Mouse (Mus musculus): Measurements from ENCODE around the gene Mmp21.
"Not testable (repeated sequence)": the region's sequence is repeated elsewhere in the genome, so short reads cannot be mapped to it uniquely, and the experiment has no call there.

Gene Mmp21

GRCm38 (mm10) chr7:133679961-133680360 lies at the start of gene Mmp21:
TSS of gene Mmp21 (minus strand) at chr7:133680061.
- no peak for DNase-seq

GRCm38 (mm10) chr7:133729351-133729750 lies 49.5 kb upstream of the Mmp21 start:
- peak; percentile 46 for DNase-seq

- DNase-seq: no peak
These were observed 47.2 kb upstream of the Mmp21 start for GRCm38 (mm10) chr7:133727027-133727426.

- DNase-seq: no peak
These were observed 45.7 kb upstream of the Mmp21 start for GRCm38 (mm10) chr7:133725571-133725970.

GRCm38 (mm10) chr7:133724844-133725243 lies 45.0 kb upstream of the Mmp21 start:
- DNase-seq: no peak

GRCm38 (mm10) chr7:133720616-133721015 lies 40.8 kb upstream of the Mmp21 start:
- no peak for DNase-seq

GRCm38 (mm10) chr7:133718580-133718979 lies 38.7 kb upstream of the Mmp21 start:
- no peak for DNase-seq

GRCm38 (mm10) chr7:133715387-133715786 lies 35.5 kb upstream of the Mmp21 start:
- no peak for DNase-seq

GRCm38 (mm10) chr7:133707301-133707700 lies 27.4 kb upstream of the Mmp21 start:
- no peak for DNase-seq

GRCm38 (mm10) chr7:133703906-133704305 lies 24.0 kb upstream of the Mmp21 start:
- DNase-seq: no peak

GRCm38 (mm10) chr7:133702333-133702732 lies 22.5 kb upstream of the Mmp21 start:
- DNase-seq: no peak

- DNase-seq: no peak
These were observed 21.5 kb upstream of the Mmp21 start for GRCm38 (mm10) chr7:133701366-133701765.

GRCm38 (mm10) chr7:133699885-133700284 lies 20.0 kb upstream of the Mmp21 start:
- DNase-seq: no peak

GRCm38 (mm10) chr7:133698021-133698709 lies 18.3 kb upstream of the Mmp21 start:
- no peak for DNase-seq

GRCm38 (mm10) chr7:133685644-133686043 lies 5.8 kb upstream of the Mmp21 start:
- DNase-seq: not testable (repeated sequence)

GRCm38 (mm10) chr7:133684701-133685100 lies 4.8 kb upstream of the Mmp21 start:
- DNase-seq: no peak

- DNase-seq: no peak
These were observed 4.2 kb upstream of the Mmp21 start for GRCm38 (mm10) chr7:133684110-133684509.

- no peak for DNase-seq
These were observed 3.8 kb upstream of the Mmp21 start for GRCm38 (mm10) chr7:133683626-133684025.

GRCm38 (mm10) chr7:133679439-133679838 lies 422 bp downstream of the Mmp21 start:
- peak; percentile 48 for DNase-seq

GRCm38 (mm10) chr7:133678716-133679115 lies 1.1 kb downstream of the Mmp21 start:
- peak; percentile 83 for DNase-seq

GRCm38 (mm10) chr7:133676002-133676401 lies 3.9 kb downstream of the Mmp21 start:
- no peak for DNase-seq

GRCm38 (mm10) chr7:133670846-133671245 lies 9.0 kb downstream of the Mmp21 start:
- no peak for DNase-seq

- no peak for DNase-seq
These were observed 9.9 kb downstream of the Mmp21 start for GRCm38 (mm10) chr7:133669946-133670345.

- DNase-seq: no peak
These were observed 10.8 kb downstream of the Mmp21 start for GRCm38 (mm10) chr7:133669071-133669470.

- no peak for DNase-seq
These were observed 17.4 kb downstream of the Mmp21 start for GRCm38 (mm10) chr7:133662467-133662866.
